Mouse (Mus musculus) left cerebral cortex, postnatal 10 days (tissue): ENCODE measurements at regions not wholly inside any gene's neighbourhood (a gene's known extent, or its start where the extent isn't known, plus 50 kb on each side); places are given as distances from the start of the nearest gene placed in this dataset.
A peak's percentile ranks its signal among the peaks of the same experiment; 100 is the strongest.

ENCODE experiments used
- DNase-seq, 2 experiments: peaks; one replicate each; pipeline ENCODE4 v3.0.0; 2021 to 2022; ENCODE audit warnings: low spot score in 2 of 2, mixed read lengths in 1 of 2; ENCODE audit errors: extremely low spot score in 1 of 2
- intact Hi-C: fragments of 180-260 bp; cut with DNase I; formaldehyde crosslinking; loops from one replicate; pipeline ENCODE4 v1.15.1; 2025

DNA sequence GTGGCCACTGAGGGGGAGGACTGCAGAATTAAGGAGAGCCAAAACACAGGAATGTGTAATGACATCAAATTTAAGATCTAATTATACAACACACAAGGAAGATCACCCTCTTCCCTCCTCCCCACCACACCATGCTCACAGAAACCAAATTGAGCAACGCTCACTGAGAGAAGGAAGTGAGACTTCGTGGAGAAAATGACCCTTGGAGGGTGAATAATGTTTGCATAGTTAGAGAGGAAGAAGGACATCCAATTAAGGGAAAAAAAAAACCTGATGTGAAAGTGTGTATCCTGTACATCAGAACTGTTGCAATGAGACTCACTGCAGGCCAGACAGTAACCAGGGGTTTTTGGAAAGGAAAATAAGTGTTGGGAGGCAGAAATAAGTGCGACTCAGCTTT is 144.8 kb upstream of the Zeb2 start:
- intact Hi-C loops, result no loop called here

DNA sequence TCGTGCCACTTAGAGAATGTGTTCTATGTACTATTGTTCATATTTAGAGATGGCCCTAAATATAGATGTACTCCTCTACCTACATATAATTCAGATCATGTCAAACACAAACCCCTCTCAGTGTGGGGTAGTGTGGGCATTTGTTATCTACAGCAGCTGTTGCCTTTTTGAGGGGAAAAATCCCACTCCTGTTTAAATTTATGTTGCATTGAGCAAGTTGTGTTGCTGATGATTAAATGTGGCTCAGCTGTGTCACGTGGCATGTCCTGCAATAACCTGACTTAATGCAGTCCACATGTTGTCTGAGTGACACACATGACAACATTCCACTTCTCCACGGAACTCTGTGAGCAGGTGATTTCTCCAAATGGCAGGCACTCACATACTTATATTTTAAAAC is 141.7 kb upstream of the Zeb2 start:
- intact Hi-C loops, result no loop called here
- DNase-seq, result no peak

More for the DNA sequence above, 144.8 kb upstream of the Zeb2 start:
- DNase-seq, result no peak

DNA sequence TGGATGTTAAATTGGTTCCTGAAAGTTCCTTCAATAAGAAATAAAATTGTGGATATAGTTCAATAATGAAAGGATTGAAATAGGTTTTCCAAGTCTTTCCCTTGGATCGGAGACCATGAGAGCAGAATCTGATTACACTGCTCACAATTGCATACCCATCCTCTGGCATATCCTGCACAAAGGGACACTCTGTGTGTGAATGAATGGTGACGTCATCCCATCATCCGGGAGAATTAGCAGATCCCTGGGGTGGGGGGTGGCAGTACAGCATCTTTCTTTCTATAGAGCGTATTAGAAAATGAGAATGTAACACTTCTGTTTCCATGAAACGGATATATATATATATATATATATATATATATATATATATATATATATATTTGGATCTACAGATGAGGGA is 139.2 kb upstream of the Zeb2 start:
- DNase-seq, result no peak
- intact Hi-C loops, result no loop called here

DNA sequence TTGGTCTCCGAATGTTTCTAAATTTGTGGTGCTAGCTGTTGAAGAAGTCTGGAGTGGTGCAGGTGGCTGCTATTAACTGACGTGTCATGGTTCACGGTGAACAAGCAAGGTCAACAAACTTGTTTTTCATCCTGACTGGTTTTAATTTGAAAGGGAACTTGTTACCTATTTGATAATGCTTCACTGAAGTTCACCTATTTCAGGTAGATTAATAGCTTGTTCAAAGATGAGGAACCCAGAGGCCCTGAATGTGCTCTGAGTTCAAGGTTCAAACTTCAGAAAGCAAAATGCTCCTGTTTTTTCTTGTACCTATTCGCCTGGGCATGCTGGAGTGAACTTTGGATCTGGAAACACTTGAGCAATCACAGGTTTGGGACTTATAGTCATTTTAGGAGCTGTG is 136.7 kb upstream of the Zeb2 start:
- intact Hi-C loops, result no loop called here
- DNase-seq, result no peak

DNA sequence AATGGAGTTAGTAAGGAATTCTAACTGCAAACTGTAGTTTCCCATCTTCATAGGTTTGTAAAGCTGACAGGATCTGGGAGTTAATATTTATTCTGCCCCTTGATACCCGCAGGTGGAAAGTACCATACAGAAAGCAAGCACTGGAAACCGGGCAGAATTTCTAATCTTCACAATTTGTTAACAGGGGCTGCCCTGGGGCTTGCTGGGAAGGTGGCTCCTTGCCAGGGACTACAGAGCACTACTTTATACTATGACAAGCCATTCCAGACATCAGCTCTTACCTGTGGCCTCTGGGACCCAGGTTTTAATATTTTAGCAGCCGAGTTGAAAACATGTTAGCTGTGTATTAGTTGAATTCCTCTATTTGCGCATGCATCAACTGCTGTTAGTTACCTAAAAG is 135.1 kb upstream of the Zeb2 start:
- intact Hi-C loops, result no loop called here
- DNase-seq, result no peak

DNA sequence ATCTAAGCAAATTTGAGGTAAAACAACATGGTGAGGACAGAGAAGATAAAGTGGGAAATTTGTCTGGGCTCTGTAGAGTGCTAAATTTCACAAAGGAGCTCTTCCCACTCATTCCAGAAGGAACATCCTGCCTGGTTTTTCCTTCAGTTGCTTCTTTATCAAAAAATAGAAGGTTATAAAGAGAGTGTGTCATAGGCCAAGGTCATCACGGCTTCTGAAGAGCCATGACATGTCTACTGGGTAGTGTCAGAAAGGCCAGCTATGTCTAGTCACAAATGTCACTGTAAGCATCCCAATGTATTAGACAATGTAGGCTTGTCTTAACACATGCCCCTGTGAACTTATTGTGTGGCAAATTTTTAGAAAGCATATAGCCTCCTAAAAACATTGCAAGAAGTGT is 132.5 kb upstream of the Zeb2 start:
- DNase-seq, result no peak
- intact Hi-C loops, result no loop called here

DNA sequence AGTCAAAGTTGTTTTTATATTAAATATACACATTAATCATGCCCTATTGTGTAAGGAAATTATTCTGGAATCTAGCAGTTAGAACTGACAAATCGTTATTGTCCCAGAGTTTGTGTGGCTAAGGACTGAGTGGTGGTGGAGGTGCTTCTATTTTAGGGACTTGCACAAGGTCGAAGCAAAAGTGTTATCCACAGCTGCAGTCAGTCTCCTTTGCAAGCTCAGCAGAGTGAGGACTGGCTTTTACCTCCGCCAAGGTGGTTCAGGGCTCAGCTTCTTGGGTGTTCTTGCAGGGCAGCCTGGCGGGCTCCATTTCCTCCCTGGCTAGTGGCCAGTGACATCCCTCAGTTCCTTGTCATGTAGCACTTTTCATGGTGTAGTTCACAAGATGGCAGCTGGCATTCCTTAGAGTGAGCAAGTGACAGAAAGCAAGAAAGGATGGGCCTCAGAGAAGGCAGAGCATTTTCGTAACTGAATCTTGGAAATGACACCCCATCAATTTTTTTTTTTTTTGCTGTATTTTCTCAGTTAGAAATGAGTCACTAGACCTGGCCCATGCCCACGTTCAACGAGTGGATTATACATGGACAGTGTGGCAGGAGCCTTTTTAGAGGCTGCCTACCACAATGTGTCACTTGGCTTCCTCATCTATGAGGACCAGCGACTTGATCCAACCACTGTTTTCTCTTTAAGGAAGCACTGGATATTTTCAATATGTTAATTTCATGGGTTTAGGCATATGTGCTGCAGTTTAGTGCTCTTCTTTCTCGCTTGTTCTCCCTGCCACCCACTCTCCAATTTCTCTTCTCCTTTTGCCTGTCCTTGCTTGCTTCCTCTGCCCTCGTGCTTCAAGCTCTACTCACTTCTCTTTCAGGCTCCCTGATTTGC is 129.1 kb upstream of the Zeb2 start:
- DNase-seq, result peak in 1 of 2 experiments; percentile 43
- intact Hi-C loops, result no loop called here

DNA sequence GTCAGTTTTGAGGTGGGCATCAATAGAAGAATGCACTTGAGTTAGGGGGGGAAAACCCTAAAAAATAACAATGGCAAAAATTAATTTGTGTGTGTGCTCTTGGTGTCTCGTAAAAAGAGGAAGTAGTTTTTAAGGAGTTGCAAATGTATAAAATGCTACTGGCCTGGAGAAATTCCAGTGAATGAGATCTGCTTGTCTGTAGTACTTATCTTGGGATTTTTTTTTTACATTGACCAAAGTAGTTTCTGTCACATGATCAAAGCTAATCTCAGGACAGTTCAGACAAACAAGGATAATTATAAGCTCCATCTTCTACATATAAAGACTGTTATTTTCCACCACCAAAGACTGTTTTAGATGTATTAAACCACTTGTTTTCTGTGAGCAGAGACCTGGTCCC is 128.3 kb upstream of the Zeb2 start:
- intact Hi-C loops, result no loop called here
- DNase-seq, result no peak

DNA sequence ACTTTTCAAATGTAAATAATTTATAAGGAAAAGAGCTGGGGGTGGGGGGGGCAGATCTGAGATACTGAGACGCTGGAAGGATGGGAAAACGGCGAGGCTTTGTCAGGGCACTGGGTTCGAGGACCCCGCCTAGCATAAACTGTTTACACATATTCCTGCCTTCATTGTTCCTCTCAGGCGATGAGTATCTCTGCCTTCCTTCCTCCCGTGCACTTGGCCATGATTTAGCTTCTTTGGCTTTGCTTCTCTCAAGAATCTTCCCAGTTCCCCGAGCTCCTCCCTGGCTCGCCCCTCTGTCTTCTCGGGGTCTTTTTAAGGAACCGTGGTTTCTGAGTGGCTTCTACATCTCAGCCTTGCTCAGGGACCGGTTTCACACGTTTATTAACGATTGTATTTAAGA is 127.3 kb upstream of the Zeb2 start:
- DNase-seq, result no peak
- intact Hi-C loops, result no loop called here

DNA sequence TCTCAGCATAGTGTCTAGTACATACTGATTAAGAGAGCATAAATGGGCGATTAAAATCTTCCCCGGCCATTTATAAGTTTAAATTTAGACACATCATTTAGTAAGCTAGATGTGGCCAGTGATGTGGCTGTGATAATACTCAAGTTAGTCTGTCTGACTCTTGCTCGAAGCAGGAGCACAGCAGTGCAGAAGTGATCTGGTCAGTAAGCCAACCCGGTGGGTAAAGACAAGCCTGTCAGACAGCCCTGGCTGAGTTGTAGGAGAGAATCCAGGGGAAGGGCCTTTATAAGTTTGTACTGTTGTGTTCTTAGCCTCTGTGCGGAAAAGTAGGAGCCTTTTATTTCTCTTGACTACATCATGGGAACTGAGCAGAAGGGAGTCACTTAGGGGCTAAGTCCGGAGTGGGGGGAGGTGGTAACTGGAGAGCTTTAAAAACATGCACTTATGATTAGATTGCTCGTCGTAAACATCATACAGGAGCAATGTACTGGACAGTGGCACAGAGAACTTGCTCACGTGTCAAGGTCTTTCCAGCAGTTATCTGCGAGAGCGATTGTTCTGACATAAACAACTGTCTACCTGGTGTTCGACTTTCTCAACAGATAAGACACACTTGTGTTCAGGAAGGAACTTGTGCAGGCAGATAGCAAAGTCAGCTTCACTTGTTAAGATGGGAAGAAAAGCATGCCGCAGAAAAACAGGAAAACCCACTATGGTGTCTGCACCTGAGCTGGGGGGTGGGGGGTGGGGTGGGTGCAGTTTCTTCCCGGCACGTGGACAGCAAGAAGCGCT is 122.5 kb upstream of the Zeb2 start:
- no peak for DNase-seq
- intact Hi-C loops, result no loop called here

DNA sequence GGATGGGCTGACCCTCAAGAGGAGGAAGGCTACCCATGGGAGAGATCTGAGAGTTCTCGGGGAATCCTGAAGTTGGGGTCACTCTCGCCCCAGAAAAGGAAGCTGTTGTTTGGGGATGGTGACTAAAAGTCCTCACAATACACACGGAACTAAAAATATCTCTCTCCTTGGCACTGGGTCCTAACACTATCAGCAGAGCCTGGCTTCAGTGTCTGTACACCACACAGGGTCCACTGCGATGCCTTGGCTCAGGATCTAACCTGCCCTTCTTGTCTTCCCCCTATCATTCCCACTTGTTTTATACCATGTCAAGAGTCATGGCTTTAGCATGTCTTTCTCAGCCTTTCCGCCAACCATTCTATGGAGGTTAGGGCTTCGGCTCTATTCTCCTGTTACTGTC is 121.8 kb upstream of the Zeb2 start:
- intact Hi-C loops, result no loop called here
- DNase-seq, result no peak

DNA sequence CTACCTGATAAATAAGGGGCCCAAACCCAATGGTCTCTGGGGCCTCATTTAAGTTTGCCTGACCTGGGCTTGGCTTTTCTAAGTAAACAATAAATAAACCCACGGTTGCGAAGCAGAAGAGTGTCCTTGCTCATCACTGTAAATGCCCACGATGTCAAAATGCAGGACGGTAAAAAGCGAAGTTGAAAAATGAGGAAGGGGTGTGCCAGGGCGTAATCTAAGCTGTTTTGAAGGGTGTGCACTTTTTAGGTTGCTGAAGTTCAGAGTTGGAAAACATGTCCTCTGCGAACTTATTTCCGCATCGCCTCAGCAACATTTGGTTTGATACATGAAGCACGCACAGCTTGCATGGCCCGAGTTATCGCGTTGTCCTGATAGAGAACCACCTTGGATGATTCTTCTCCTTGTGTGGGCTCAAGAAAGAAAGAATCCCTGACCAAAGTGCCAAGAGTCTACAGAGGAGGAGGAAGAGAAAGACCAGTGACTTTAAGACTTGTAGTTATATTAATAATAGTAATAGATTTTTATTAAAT is 119.0 kb upstream of the Zeb2 start:
- intact Hi-C loops, result no loop called here
- DNase-seq, result no peak

DNA sequence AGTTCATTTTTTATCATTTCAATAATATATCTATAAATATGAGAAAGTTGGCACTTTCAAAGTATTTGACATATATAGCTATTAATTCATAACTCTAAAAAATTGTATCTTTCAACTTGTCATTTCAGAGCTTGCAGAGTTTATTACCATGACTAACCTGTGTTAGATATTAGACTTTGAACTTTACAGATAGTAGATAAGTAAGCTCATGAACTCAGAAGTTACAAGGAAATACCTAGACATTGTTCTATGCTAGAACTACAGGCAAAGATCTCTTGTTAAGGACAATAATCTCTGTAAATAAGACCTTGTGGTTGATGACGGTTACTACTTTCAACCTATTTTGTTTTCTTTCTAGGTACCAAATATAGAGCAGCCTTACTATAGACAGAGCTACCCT is 117.0 kb upstream of the Zeb2 start:
- no peak for DNase-seq
- intact Hi-C loops, result no loop called here

DNA sequence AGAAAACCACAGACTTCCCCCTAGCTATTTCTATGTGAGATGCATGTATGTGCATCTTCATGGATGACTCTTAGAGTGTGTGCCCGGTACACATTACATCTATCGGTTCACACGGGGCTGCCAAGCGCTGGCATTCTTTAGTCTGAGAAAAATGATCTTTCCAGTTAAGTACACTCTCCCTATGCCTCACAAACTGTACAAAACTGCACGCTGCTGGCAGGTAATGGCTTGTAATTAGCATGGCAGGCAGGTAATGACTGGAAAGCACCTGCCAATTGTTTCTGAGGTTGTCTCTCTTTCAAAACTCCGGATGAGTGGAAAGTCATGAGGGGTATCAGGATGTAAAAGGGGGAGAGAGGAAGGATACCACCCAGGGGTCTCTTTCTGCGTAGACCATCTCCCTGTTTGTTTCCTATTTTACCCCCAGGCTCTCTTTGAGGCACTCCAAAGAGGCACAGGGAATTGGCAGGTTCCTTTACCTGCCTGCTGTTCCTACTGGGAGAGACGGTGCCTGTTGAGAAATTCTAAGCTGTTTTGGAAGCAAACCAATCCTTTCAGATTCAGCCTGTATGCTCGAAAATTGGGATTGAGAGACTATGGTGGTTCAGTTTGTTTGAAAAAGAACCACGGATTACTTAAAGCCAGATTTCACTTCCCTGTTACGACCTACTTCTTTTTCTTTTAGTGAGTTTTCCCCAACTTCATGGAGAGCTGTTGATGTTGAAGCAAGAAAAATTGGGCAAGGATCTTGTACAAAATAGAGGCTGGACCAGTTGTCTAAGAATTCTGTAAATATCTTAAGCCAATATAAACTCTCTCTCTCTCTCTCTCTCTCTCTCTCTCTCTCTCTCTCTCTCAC is 113.4 kb upstream of the Zeb2 start:
- no peak for DNase-seq
- intact Hi-C loops, result no loop called here

DNA sequence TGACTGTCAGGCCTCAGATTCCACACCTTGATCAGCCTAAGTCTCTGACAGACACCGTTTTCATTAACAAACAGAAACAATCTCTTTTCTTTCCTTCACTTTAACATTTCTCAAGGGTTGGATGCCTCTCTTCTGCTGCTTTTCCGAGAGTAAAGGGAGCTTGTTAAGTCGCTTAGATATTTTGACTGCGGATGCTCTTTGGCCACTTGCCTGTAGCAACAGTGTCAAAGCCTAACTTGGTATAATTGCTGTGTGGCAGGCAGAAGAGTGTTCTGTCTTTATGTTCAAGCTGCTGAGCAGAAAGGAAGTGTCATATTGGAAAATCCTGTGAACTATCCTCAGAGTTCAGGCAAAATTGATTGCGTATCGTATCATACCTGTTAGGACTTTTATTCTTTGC is 112.3 kb upstream of the Zeb2 start:
- intact Hi-C loops, result no loop called here
- DNase-seq, result no peak

DNA sequence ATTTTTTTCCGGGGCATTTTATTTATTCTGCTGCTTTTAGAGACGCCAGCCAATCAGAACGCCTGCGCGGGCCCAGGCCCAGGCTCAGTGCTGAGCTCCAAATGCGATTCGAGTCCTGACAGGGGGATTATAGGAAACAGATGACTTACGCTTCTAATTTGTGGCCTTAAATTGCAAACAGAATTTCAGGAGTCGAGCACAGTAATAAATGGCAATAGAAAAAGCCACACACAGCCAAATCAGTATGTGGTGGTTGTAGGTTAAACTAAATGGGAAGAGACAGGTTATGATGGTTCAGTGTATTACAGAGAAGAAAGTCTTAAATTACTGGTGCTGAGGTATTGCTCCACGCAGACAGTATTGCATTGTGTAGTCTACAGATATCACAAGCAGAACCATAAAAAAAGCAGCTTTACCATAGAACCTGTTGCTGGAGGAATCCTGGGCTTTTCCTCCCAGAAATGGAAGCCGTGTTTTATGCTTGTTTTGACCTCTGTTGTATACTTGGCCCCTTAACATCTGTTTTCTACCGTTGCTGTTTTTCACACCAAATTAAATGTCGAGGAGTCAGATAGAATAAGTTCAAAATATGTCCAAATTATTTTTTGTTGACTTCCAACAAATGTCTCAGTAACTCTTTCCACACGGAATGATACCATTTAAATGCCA is 110.2 kb upstream of the Zeb2 start:
- no peak for DNase-seq
- intact Hi-C loops, result no loop called here

DNA sequence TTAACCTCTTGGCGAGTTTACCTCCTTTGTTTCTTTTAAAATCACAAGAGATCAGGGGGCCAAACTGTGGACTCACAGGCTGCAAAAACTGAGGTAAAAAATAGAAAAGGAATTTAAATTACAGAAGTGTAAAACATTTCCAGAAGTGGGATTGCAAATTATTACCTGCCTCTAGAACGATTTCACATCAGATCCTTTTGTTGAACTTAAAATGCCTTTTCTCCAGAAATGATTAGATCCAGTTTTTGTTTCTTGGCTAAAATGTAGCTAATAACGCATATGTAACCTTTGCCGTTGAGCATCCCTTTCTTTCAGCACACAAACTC is 108.8 kb upstream of the Zeb2 start:
- intact Hi-C loops, result no loop called here
- DNase-seq, result no peak

DNA sequence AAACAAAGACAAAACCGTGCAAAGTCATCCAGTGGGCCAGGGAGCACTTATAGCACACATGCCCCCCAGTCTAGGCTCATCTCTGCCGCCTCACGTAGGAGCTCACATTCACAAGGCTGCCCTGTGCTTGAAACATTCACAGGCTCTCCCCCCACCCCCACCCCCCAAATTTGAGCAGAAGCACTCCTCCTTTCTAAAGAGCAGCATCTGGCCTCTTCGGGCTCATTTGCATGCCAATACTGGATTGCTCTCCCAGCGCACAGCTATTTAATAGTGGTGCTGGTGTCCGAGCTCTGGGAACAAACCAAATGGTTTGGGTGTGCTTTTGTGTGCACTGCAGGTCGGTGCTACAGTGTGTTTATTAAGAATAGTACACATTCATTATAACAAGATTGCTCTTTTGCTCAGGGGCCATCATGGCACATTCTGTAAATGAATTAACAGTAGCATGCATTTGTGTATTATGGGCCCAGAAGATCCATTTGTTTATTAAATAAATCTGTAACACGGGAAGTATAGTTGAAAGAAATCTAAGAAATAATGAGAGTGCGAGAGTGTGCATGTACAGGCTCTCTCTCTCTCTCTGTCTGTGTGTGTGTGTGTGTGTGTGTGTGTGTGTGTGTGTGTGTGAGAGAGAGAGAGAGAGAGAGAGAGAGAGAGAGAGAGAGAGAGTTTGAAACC is 108.3 kb upstream of the Zeb2 start:
- DNase-seq, result no peak
- intact Hi-C loops, result no loop called here
